In the genomic region with DNA sequence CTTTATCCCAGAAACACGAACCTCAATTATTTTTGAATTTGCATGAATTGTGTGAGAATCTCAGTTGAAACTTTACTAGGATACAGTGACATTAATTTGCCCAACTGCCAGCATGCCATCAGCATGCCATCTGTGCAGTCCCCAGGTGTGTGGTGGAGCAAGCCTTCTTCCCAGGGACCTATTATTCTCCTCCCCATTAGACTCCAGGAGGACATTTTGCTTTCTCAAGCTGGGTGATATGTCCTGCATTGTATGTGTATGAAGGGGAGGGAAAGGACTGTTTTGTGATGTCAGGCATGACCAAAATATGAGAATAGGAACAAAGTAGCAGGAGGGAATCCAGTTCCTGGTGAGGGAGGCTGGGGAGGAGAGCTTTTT, we compare ENCODE assay signal across 26 mouse cellular contexts.
DNase-seq lines count a peak whose midpoint lies in the region; ATAC-seq and TF ChIP-seq lines count a peak whose summit lies in the region.
"Had no signal": no experiment of that assay in that cellular context is flagged by ENCODE, and none has a peak within 500 bp of the region (broad histone marks: within the 10 kb centered on the region; RNA-seq: fewer than 3 reads in every experiment).

No protein-coding gene starts in this region.

- 41% methylated on average over 1 of the region's 1 CpGs for WGBS in midbrain, embryonic 14.5 days
- 85% methylated on average over 1 of the region's 1 CpGs for WGBS in midbrain, embryonic 11.5 days
- 71% methylated on average over 1 of the region's 1 CpGs for WGBS in neural tube, embryonic 13.5 days
- 89% methylated on average over 1 of the region's 1 CpGs for WGBS in thymus, adult 2 months
- 87% methylated on average over 1 of the region's 1 CpGs for WGBS in forebrain, embryonic 12.5 days

- no peak for TF ChIP-seq POLR2A in thymus, adult 2 months (IDR thresholded peaks at IDR 0.05; ENCODE audit: control insufficient read depth, extremely low read depth, insufficient read depth, low read length, poor library complexity)

- peak overlapping the region; percentile 25; the same call in 1 of the 2 replicates for H3K4me2 ChIP-seq in midbrain, embryonic 14.5 days (ENCODE audit: low read length)
- H3K4me2 ChIP-seq in midbrain, embryonic 11.5 days = no peak overlapping the region
- H3K4me2 ChIP-seq in neural tube, embryonic 13.5 days = no peak overlapping the region
- H3K4me2 ChIP-seq in forebrain, embryonic 12.5 days = no peak overlapping the region
- H3K4me2 ChIP-seq: heart, embryonic 15.5 days; limb, embryonic 13.5 days; liver, embryonic 12.5 days; midbrain, embryonic 12.5 days had no signal

- H3K4me3 ChIP-seq in midbrain, embryonic 14.5 days (replicated peaks; ENCODE audit: low read depth, low read length) = no peak overlapping the region
- no peak overlapping the region for H3K4me3 ChIP-seq in midbrain, embryonic 11.5 days (ENCODE audit: low read depth, low read length)
- H3K4me3 ChIP-seq in neural tube, embryonic 13.5 days = no peak overlapping the region
- H3K4me3 ChIP-seq in thymus, adult 2 months (ENCODE audit: control insufficient read depth, insufficient read depth, low read length) = no peak overlapping the region
- no peak overlapping the region for H3K4me3 ChIP-seq in forebrain, embryonic 12.5 days (replicated peaks)
- H3K4me3 ChIP-seq: heart, embryonic 15.5 days; limb, embryonic 13.5 days; liver, embryonic 12.5 days; midbrain, embryonic 12.5 days had no signal

- 0 out of 2 replicates have a peak, but pooled peaks have one; percentile 49 for ATAC-seq in cerebellum, adult (ENCODE audit: insufficient number of reproducible peaks, low FRiP score, low TSS enrichment)
- ATAC-seq in midbrain, embryonic 14.5 days (ENCODE audit: low FRiP score, low TSS enrichment) = no peak; the same call in 1 of the 2 replicates
- no peak; the same call in 1 of the 2 replicates for ATAC-seq in midbrain, embryonic 11.5 days (ENCODE audit: low FRiP score)
- peak; percentile 76; the same call in 1 of the 2 replicates for ATAC-seq in neural tube, embryonic 13.5 days (ENCODE audit: low read depth)
- ATAC-seq in forebrain, embryonic 12.5 days (ENCODE audit: low FRiP score) = no peak
- ATAC-seq: activated CD4-positive, CD25-positive, alpha-beta regulatory T cell, adult 4 months; forebrain, embryonic 16.5 days; inflammation-experienced regulatory T-cells, adult 6 months; liver, embryonic 12.5 days had no signal

- no peak for TF ChIP-seq CTCF in thymus, adult 2 months (IDR thresholded peaks at IDR 0.05; ENCODE audit: borderline replicate concordance, control insufficient read depth, extremely low read depth, insufficient read depth, low read length, poor library complexity)

- DNase-seq in cerebellum, postnatal 4 days (ENCODE audit: low spot score in 2 of 2) = no peak
- DNase-seq in midbrain, embryonic 14.5 days = no peak
- DNase-seq in midbrain, embryonic 11.5 days (ENCODE audit: low spot score, missing footprints) = no peak
- DNase-seq in cerebellum, adult 9-11 months = peak; percentile 5
- no peak for DNase-seq in thymus, adult 2 months
- DNase-seq: adrenal gland, postnatal 10 days; gastrocnemius, postnatal 36 days; heart, postnatal 4 days; kidney, adult 18-20 months; kidney, postnatal 4 days; layer of hippocampus, adult 9-11 months; lung, adult 18-20 months; lung, postnatal 10 days; retina, postnatal 1 day; right cerebral cortex, postnatal 25 days; thymus, postnatal 14 days had no signal

- 0 out of 2 replicates have a peak overlapping the region, but pooled peaks have one; percentile 23 for H3K27ac ChIP-seq in midbrain, embryonic 14.5 days (replicated peaks; ENCODE audit: low read depth, low read length)
- H3K27ac ChIP-seq in midbrain, embryonic 11.5 days (ENCODE audit: low read depth, low read length) = no peak overlapping the region
- H3K27ac ChIP-seq in neural tube, embryonic 13.5 days (replicated peaks) = peak overlapping the region; percentile 40; the same call in 1 of the 2 replicates
- no peak overlapping the region for H3K27ac ChIP-seq in thymus, adult 2 months (ENCODE audit: control insufficient read depth, insufficient read depth, low read length)
- no peak overlapping the region for H3K27ac ChIP-seq in forebrain, embryonic 12.5 days
- H3K27ac ChIP-seq: heart, embryonic 15.5 days; limb, embryonic 13.5 days; liver, embryonic 12.5 days had no signal

- H3K4me1 ChIP-seq in midbrain, embryonic 14.5 days (ENCODE audit: control insufficient read depth, insufficient read depth, low read length) = no peaks in the 10 kb centered on the region
- H3K4me1 ChIP-seq in midbrain, embryonic 11.5 days (ENCODE audit: control insufficient read depth, insufficient read depth, low read length) = no peaks in the 10 kb centered on the region
- H3K4me1 ChIP-seq in neural tube, embryonic 13.5 days (replicated peaks) = peaks cover 5% of the 10 kb centered on the region; the same call in 1 of the 2 replicates
- no peaks in the 10 kb centered on the region for H3K4me1 ChIP-seq in thymus, adult 2 months (replicated peaks; ENCODE audit: control insufficient read depth, insufficient read depth, low read length)
- H3K4me1 ChIP-seq in forebrain, embryonic 12.5 days = no peaks in the 10 kb centered on the region
- H3K4me1 ChIP-seq: heart, embryonic 15.5 days; limb, embryonic 13.5 days; liver, embryonic 12.5 days; midbrain, embryonic 12.5 days had no signal

- H3K9me3 ChIP-seq in midbrain, embryonic 14.5 days (ENCODE audit: control insufficient read depth, low read length) = no peaks in the 10 kb centered on the region
- no peaks in the 10 kb centered on the region for H3K9me3 ChIP-seq in midbrain, embryonic 11.5 days (ENCODE audit: control insufficient read depth, low read length)
- H3K9me3 ChIP-seq in neural tube, embryonic 13.5 days = no peaks in the 10 kb centered on the region
- no peaks in the 10 kb centered on the region for H3K9me3 ChIP-seq in forebrain, embryonic 12.5 days
- H3K9me3 ChIP-seq: heart, embryonic 15.5 days; limb, embryonic 13.5 days; liver, embryonic 12.5 days; midbrain, embryonic 12.5 days had no signal

- H3K9ac ChIP-seq in midbrain, embryonic 14.5 days (replicated peaks; ENCODE audit: low read length) = no peak overlapping the region
- no peak overlapping the region for H3K9ac ChIP-seq in midbrain, embryonic 11.5 days (ENCODE audit: low read length)
- H3K9ac ChIP-seq in neural tube, embryonic 13.5 days = no peak overlapping the region
- H3K9ac ChIP-seq in forebrain, embryonic 12.5 days = no peak overlapping the region
- H3K9ac ChIP-seq: heart, embryonic 15.5 days; limb, embryonic 13.5 days; liver, embryonic 12.5 days; midbrain, embryonic 12.5 days had no signal

- no peaks in the 10 kb centered on the region for H3K36me3 ChIP-seq in midbrain, embryonic 14.5 days (ENCODE audit: control insufficient read depth, insufficient read depth, low read length)
- H3K36me3 ChIP-seq in midbrain, embryonic 11.5 days (ENCODE audit: control insufficient read depth, insufficient read depth, low read length) = no peaks in the 10 kb centered on the region
- no peaks in the 10 kb centered on the region for H3K36me3 ChIP-seq in neural tube, embryonic 13.5 days
- no peaks in the 10 kb centered on the region for H3K36me3 ChIP-seq in thymus, adult 2 months (ENCODE audit: control insufficient read depth, insufficient read depth, low read length)
- no peaks in the 10 kb centered on the region for H3K36me3 ChIP-seq in forebrain, embryonic 12.5 days (replicated peaks)
- H3K36me3 ChIP-seq: heart, embryonic 15.5 days; limb, embryonic 13.5 days; liver, embryonic 12.5 days; midbrain, embryonic 12.5 days had no signal

- no peaks in the 10 kb centered on the region for H3K27me3 ChIP-seq in midbrain, embryonic 14.5 days (ENCODE audit: control insufficient read depth, insufficient read depth, low read length)
- no peaks in the 10 kb centered on the region for H3K27me3 ChIP-seq in midbrain, embryonic 11.5 days (ENCODE audit: control insufficient read depth, insufficient read depth, low read length)
- no peaks in the 10 kb centered on the region for H3K27me3 ChIP-seq in neural tube, embryonic 13.5 days
- no peaks in the 10 kb centered on the region for H3K27me3 ChIP-seq in thymus, adult 2 months (ENCODE audit: control insufficient read depth, insufficient read depth, low read length)
- H3K27me3 ChIP-seq in forebrain, embryonic 12.5 days = no peaks in the 10 kb centered on the region
- H3K27me3 ChIP-seq: heart, embryonic 15.5 days; limb, embryonic 13.5 days; liver, embryonic 12.5 days; midbrain, embryonic 12.5 days had no signal

Comparison
In these comparisons a context has a peak if more than half of its experiments do, and no peak if none do; other contexts are left out.
1. H3K27ac ChIP-seq: peak in midbrain, embryonic 14.5 days (single experiment) and neural tube, embryonic 13.5 days (single experiment); none in midbrain, embryonic 11.5 days (single experiment), thymus, adult 2 months (single experiment) and forebrain, embryonic 12.5 days (single experiment).
2. ATAC-seq: peak in cerebellum, adult (single experiment) and neural tube, embryonic 13.5 days (single experiment); none in midbrain, embryonic 14.5 days (single experiment), midbrain, embryonic 11.5 days (single experiment) and forebrain, embryonic 12.5 days (single experiment).